Mouse (Mus musculus): ENCODE results near the gene Gmppa. TPM values are rescaled to one million over a fixed set of nuclear protein-coding genes. Genes with fewer than 3 reads are reported as not detected.

The Gmppa gene
- polyA plus RNA-seq (2016; fragmentation: Nextera tagmentation; extraction: Ambion mirVana), result 69.9 and 83.5 TPM in 2 replicates

GRCm38 (mm10) chr1:75435475-75436328 is at the start of gene Gmppa:
Gene Gmppa, plus strand, starts transcription at chr1:75435930.
- H3K9ac ChIP-seq, result peak within 1 kb of the TSS; percentile 62
- peaks cover 24% of the 10 kb centered on the region for H3K4me1 ChIP-seq
- H3K27me3 ChIP-seq (replicated peaks), result no peaks in the 10 kb centered on the region
- WGBS, result 6% methylated on average over 28 of the region's 28 CpGs
- H3K27ac ChIP-seq, result no peak within 1 kb of the TSS
- peak within 1 kb of the TSS; percentile 57 for H3K4me3 ChIP-seq
- peak; percentile 84 for ATAC-seq (ENCODE audit: low FRiP score, low read depth)
- H3K4me2 ChIP-seq (replicated peaks), result peak within 1 kb of the TSS; percentile 74
- peaks cover 8% of the 10 kb centered on the region for H3K36me3 ChIP-seq
- H3K9me3 ChIP-seq, result no peaks in the 10 kb centered on the region

GRCm38 (mm10) chr1:75386149-75386548 is 49.6 kb upstream of the Gmppa start:
- 39% methylated on average over 4 of the region's 4 CpGs for WGBS
- no peak overlapping the region for H3K9ac ChIP-seq

GRCm38 (mm10) chr1:75387469-75387928 is 48.2 kb upstream of the Gmppa start:
- peaks cover 56% of the 10 kb centered on the region for H3K27me3 ChIP-seq (replicated peaks)
- WGBS, result 22% methylated on average over 7 of the region's 7 CpGs
- H3K27ac ChIP-seq, result no peak overlapping the region
- peak overlapping the region; percentile 59 for H3K4me2 ChIP-seq (replicated peaks)
- no peak for ATAC-seq (ENCODE audit: low FRiP score, low read depth)
- H3K9me3 ChIP-seq, result no peaks in the 10 kb centered on the region
- H3K4me1 ChIP-seq, result peaks cover 58% of the 10 kb centered on the region
- H3K36me3 ChIP-seq, result peaks cover 5% of the 10 kb centered on the region
- H3K4me3 ChIP-seq, result peak overlapping the region; percentile 25
- peak overlapping the region; percentile 52; the same call in 1 of the 2 replicates for H3K9ac ChIP-seq

More at GRCm38 (mm10) chr1:75386149-75386548, 49.6 kb upstream of the Gmppa start:
- Histone ChIP-seq H3K4me2 (replicated peaks) (peak overlapping the region; percentile 47), H3K4me1 (peaks cover 69% of the 10 kb centered on the region), H3K27me3 (replicated peaks) (peaks cover 56% of the 10 kb centered on the region), H3K27ac (no peak overlapping the region), H3K4me3 (no peak overlapping the region), H3K9me3 (no peaks in the 10 kb centered on the region), H3K36me3 (peaks cover 5% of the 10 kb centered on the region)
- no peak for ATAC-seq (ENCODE audit: low FRiP score, low read depth)

GRCm38 (mm10) chr1:75387929-75388897 is 47.5 kb upstream of the Gmppa start:
- peak overlapping the region; percentile 25 for H3K4me3 ChIP-seq
- no peak overlapping the region for H3K27ac ChIP-seq
- H3K4me1 ChIP-seq, result peaks cover 51% of the 10 kb centered on the region
- H3K36me3 ChIP-seq, result peaks cover 5% of the 10 kb centered on the region
- ATAC-seq (ENCODE audit: low FRiP score, low read depth), result peak; percentile 23; the same call in 1 of the 2 replicates
- 4% methylated on average over 94 of the region's 94 CpGs for WGBS
- peaks cover 59% of the 10 kb centered on the region for H3K27me3 ChIP-seq (replicated peaks)
- peak overlapping the region; percentile 52 for H3K9ac ChIP-seq
- no peaks in the 10 kb centered on the region for H3K9me3 ChIP-seq
- H3K4me2 ChIP-seq (replicated peaks), result peak overlapping the region; percentile 59

GRCm38 (mm10) chr1:75388898-75389515 is 46.7 kb upstream of the Gmppa start:
- Histone ChIP-seq H3K4me1 (peaks cover 48% of the 10 kb centered on the region), H3K27me3 (replicated peaks) (peaks cover 57% of the 10 kb centered on the region), H3K27ac (no peak overlapping the region), H3K9ac (peak overlapping the region; percentile 52; the same call in 1 of the 2 replicates), H3K36me3 (peaks cover 5% of the 10 kb centered on the region), H3K4me3 (peak overlapping the region; percentile 25), H3K9me3 (no peaks in the 10 kb centered on the region), H3K4me2 (replicated peaks) (peak overlapping the region; percentile 59)
- ATAC-seq (ENCODE audit: low FRiP score, low read depth), result no peak
- WGBS, result 19% methylated on average over 23 of the region's 23 CpGs

- Histone ChIP-seq H3K4me1 (peaks cover 11% of the 10 kb centered on the region), H3K4me3 (no peak overlapping the region), H3K27me3 (replicated peaks) (peaks cover 29% of the 10 kb centered on the region), H3K4me2 (replicated peaks) (no peak overlapping the region), H3K27ac (no peak overlapping the region), H3K9ac (0 out of 2 replicates have a peak overlapping the region, but pooled peaks have one; percentile 1), H3K9me3 (no peaks in the 10 kb centered on the region), H3K36me3 (peaks cover 11% of the 10 kb centered on the region)
- 73% methylated on average over 9 of the region's 9 CpGs for WGBS
- no peak for ATAC-seq (ENCODE audit: low FRiP score, low read depth)
Observed at GRCm38 (mm10) chr1:75393139-75393538, 42.6 kb upstream of the Gmppa start.

- 88% methylated on average over 3 of the region's 3 CpGs for WGBS
- no peak overlapping the region for H3K4me3 ChIP-seq
- peaks cover 9% of the 10 kb centered on the region for H3K4me1 ChIP-seq
- ATAC-seq (ENCODE audit: low FRiP score, low read depth), result no peak
- H3K4me2 ChIP-seq (replicated peaks), result no peak overlapping the region
- no peak overlapping the region for H3K27ac ChIP-seq
- peaks cover 11% of the 10 kb centered on the region for H3K36me3 ChIP-seq
- 0 out of 2 replicates have a peak overlapping the region, but pooled peaks have one; percentile 2 for H3K9ac ChIP-seq
- peaks cover 22% of the 10 kb centered on the region for H3K27me3 ChIP-seq (replicated peaks)
- no peaks in the 10 kb centered on the region for H3K9me3 ChIP-seq
Observed at GRCm38 (mm10) chr1:75393846-75394245, 41.9 kb upstream of the Gmppa start.

- WGBS, result 8% methylated on average over 9 of the region's 9 CpGs
- no peaks in the 10 kb centered on the region for H3K27me3 ChIP-seq (replicated peaks)
- ATAC-seq (ENCODE audit: low FRiP score, low read depth), result peak; percentile 65
- no peaks in the 10 kb centered on the region for H3K9me3 ChIP-seq
- peaks cover 31% of the 10 kb centered on the region for H3K36me3 ChIP-seq
- H3K4me3 ChIP-seq, result no peak overlapping the region
- H3K9ac ChIP-seq, result 0 out of 2 replicates have a peak overlapping the region, but pooled peaks have one; percentile 6
- H3K4me2 ChIP-seq (replicated peaks), result peak overlapping the region; percentile 52; the same call in 1 of the 2 replicates
- 0 out of 2 replicates have a peak overlapping the region, but pooled peaks have one; percentile 33 for H3K27ac ChIP-seq
- H3K4me1 ChIP-seq, result peaks cover 27% of the 10 kb centered on the region
Observed at GRCm38 (mm10) chr1:75398761-75399402, 36.8 kb upstream of the Gmppa start.

- H3K9me3 ChIP-seq, result no peaks in the 10 kb centered on the region
- WGBS, result 7% methylated on average over 15 of the region's 15 CpGs
- H3K27me3 ChIP-seq (replicated peaks), result no peaks in the 10 kb centered on the region
- peaks cover 27% of the 10 kb centered on the region for H3K4me1 ChIP-seq
- peak overlapping the region; percentile 52 for H3K4me2 ChIP-seq (replicated peaks)
- ATAC-seq (ENCODE audit: low FRiP score, low read depth), result peak; percentile 75
- H3K27ac ChIP-seq, result no peak overlapping the region
- 0 out of 2 replicates have a peak overlapping the region, but pooled peaks have one; percentile 6 for H3K9ac ChIP-seq
- peaks cover 39% of the 10 kb centered on the region for H3K36me3 ChIP-seq
- no peak overlapping the region for H3K4me3 ChIP-seq
Observed at GRCm38 (mm10) chr1:75399755-75400492, 35.8 kb upstream of the Gmppa start.

- H3K4me3 ChIP-seq, result no peak overlapping the region
Observed at GRCm38 (mm10) chr1:75400493-75401115, 35.1 kb upstream of the Gmppa start.

More at GRCm38 (mm10) chr1:75400493-75401115, 35.1 kb upstream of the Gmppa start:
- Histone ChIP-seq H3K9me3 (no peaks in the 10 kb centered on the region), H3K36me3 (peaks cover 42% of the 10 kb centered on the region), H3K27me3 (replicated peaks) (no peaks in the 10 kb centered on the region), H3K27ac (no peak overlapping the region), H3K9ac (no peak overlapping the region), H3K4me2 (replicated peaks) (peak overlapping the region; percentile 52), H3K4me1 (peaks cover 27% of the 10 kb centered on the region)
- peak; percentile 26 for ATAC-seq (ENCODE audit: low FRiP score, low read depth)
- 48% methylated on average over 6 of the region's 6 CpGs for WGBS
